Mouse (Mus musculus): Measurements from ENCODE around the gene Pisd.

DNA sequence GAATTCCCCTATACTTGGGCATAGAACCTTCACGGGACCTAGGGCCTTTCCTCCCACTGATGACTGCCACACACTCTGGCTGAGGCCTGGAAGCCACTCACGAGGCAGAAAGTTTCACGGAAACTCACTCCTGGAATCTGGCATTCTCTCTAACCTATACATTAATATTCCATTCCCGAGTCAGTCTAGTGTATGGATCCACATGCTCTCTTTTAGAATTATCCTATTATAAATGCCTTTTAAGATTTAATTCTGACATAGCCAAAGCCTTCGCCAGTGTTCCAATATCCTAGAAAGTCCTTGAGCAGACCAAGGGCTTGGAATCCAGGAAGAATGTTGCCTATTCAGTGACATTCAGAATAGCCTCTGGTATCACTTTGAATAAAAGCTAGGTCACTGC lies 74.0 kb downstream of the Pisd start:
- TF ChIP-seq EP300 (IDR thresholded peaks at IDR 0.05; ENCODE audit: insufficient read depth, low read depth, low read length) (no peak), CTCF (IDR thresholded peaks at IDR 0.05) (no peak), POLR2A (IDR thresholded peaks at IDR 0.05; ENCODE audit: insufficient read depth, low read depth, low read length) (no peak)
